Mouse (Mus musculus): ENCODE measurements around the gene Vsnl1. TPM values are rescaled to one million over a fixed set of nuclear protein-coding genes. Genes with fewer than 3 reads are reported as not detected.

The Vsnl1 gene
- polyA plus RNA-seq, 1 experiment from 2014 or later = not detected

- 94% methylated on average over 4 of the region's 4 CpGs for WGBS (ENCODE audit: missing documents)
- no peaks in the 10 kb centered on the region for H3K36me3 ChIP-seq (ENCODE audit: inconsistent target)
- H3K4me3 ChIP-seq (ENCODE audit: inconsistent target) = no peak overlapping the region
- no peak overlapping the region for H3K27ac ChIP-seq
- H3K79me2 ChIP-seq (ENCODE audit: inconsistent target) = no peaks in the 10 kb centered on the region
Measured at GRCm38 (mm10) chr12:11407679-11408078, 28.7 kb downstream of the Vsnl1 start.

GRCm38 (mm10) chr12:11398791-11399190 lies 37.6 kb downstream of the Vsnl1 start:
- Histone ChIP-seq H3K36me3 (ENCODE audit: inconsistent target) (no peaks in the 10 kb centered on the region), H3K79me2 (ENCODE audit: inconsistent target) (no peaks in the 10 kb centered on the region), H3K4me3 (ENCODE audit: inconsistent target) (no peak overlapping the region), H3K27ac (no peak overlapping the region)
- WGBS (ENCODE audit: missing documents) = 93% methylated on average over 6 of the region's 6 CpGs

- H3K4me3 ChIP-seq (ENCODE audit: inconsistent target) = no peak overlapping the region
- 81% methylated on average over 5 of the region's 5 CpGs for WGBS (ENCODE audit: missing documents)
Measured at GRCm38 (mm10) chr12:11397029-11397428, 39.4 kb downstream of the Vsnl1 start.

GRCm38 (mm10) chr12:11395470-11395869 lies 40.9 kb downstream of the Vsnl1 start:
- H3K4me3 ChIP-seq (ENCODE audit: inconsistent target) = no peak overlapping the region
- 87% methylated on average over 2 of the region's 2 CpGs for WGBS (ENCODE audit: missing documents)

More at GRCm38 (mm10) chr12:11397029-11397428, 39.4 kb downstream of the Vsnl1 start:
- Histone ChIP-seq H3K79me2 (ENCODE audit: inconsistent target) (no peaks in the 10 kb centered on the region), H3K27ac (no peak overlapping the region), H3K36me3 (ENCODE audit: inconsistent target) (no peaks in the 10 kb centered on the region)

GRCm38 (mm10) chr12:11392525-11392924 lies 43.9 kb downstream of the Vsnl1 start:
- Histone ChIP-seq H3K79me2 (ENCODE audit: inconsistent target) (no peaks in the 10 kb centered on the region), H3K36me3 (ENCODE audit: inconsistent target) (no peaks in the 10 kb centered on the region), H3K4me3 (ENCODE audit: inconsistent target) (no peak overlapping the region), H3K27ac (no peak overlapping the region)
- 50% methylated on average over 1 of the region's 1 CpGs for WGBS (ENCODE audit: missing documents)

More at GRCm38 (mm10) chr12:11395470-11395869, 40.9 kb downstream of the Vsnl1 start:
- Histone ChIP-seq H3K27ac (no peak overlapping the region), H3K36me3 (ENCODE audit: inconsistent target) (no peaks in the 10 kb centered on the region), H3K79me2 (ENCODE audit: inconsistent target) (no peaks in the 10 kb centered on the region)

- WGBS (ENCODE audit: missing documents) = 90% methylated on average over 6 of the region's 7 CpGs
- Histone ChIP-seq H3K27ac (no peak overlapping the region), H3K79me2 (ENCODE audit: inconsistent target) (no peaks in the 10 kb centered on the region), H3K4me3 (ENCODE audit: inconsistent target) (no peak overlapping the region), H3K36me3 (ENCODE audit: inconsistent target) (no peaks in the 10 kb centered on the region)
Measured at GRCm38 (mm10) chr12:11391244-11391949, 45.0 kb downstream of the Vsnl1 start.

GRCm38 (mm10) chr12:11389141-11389540 lies 47.3 kb downstream of the Vsnl1 start:
- no peak overlapping the region for H3K27ac ChIP-seq
- H3K36me3 ChIP-seq (ENCODE audit: inconsistent target) = no peaks in the 10 kb centered on the region
- WGBS (ENCODE audit: missing documents) = 90% methylated on average over 7 of the region's 7 CpGs
- H3K79me2 ChIP-seq (ENCODE audit: inconsistent target) = no peaks in the 10 kb centered on the region
- H3K4me3 ChIP-seq (ENCODE audit: inconsistent target) = no peak overlapping the region

- Histone ChIP-seq H3K27ac (no peak overlapping the region), H3K4me3 (ENCODE audit: inconsistent target) (no peak overlapping the region), H3K79me2 (ENCODE audit: inconsistent target) (no peaks in the 10 kb centered on the region), H3K36me3 (ENCODE audit: inconsistent target) (no peaks in the 10 kb centered on the region)
- WGBS (ENCODE audit: missing documents) = 45% methylated on average over 1 of the region's 1 CpGs
Measured at GRCm38 (mm10) chr12:11384754-11385153, 51.7 kb downstream of the Vsnl1 start.

- Histone ChIP-seq H3K36me3 (ENCODE audit: inconsistent target) (no peaks in the 10 kb centered on the region), H3K4me3 (ENCODE audit: inconsistent target) (no peak overlapping the region), H3K79me2 (ENCODE audit: inconsistent target) (no peaks in the 10 kb centered on the region), H3K27ac (no peak overlapping the region)
- 83% methylated on average over 2 of the region's 2 CpGs for WGBS (ENCODE audit: missing documents)
Measured at GRCm38 (mm10) chr12:11379396-11379795, 57.0 kb downstream of the Vsnl1 start.

- Histone ChIP-seq H3K36me3 (ENCODE audit: inconsistent target) (no peaks in the 10 kb centered on the region), H3K79me2 (ENCODE audit: inconsistent target) (no peaks in the 10 kb centered on the region), H3K27ac (no peak overlapping the region), H3K4me3 (ENCODE audit: inconsistent target) (no peak overlapping the region)
- 82% methylated on average over 4 of the region's 4 CpGs for WGBS (ENCODE audit: missing documents)
Measured at GRCm38 (mm10) chr12:11370056-11370455, 66.4 kb downstream of the Vsnl1 start.

GRCm38 (mm10) chr12:11367099-11367765 lies 69.2 kb downstream of the Vsnl1 start:
- H3K27ac ChIP-seq = no peak overlapping the region
- WGBS (ENCODE audit: missing documents) = 50% methylated on average over 3 of the region's 3 CpGs
- H3K36me3 ChIP-seq (ENCODE audit: inconsistent target) = no peaks in the 10 kb centered on the region
- H3K4me3 ChIP-seq (ENCODE audit: inconsistent target) = no peak overlapping the region
- no peaks in the 10 kb centered on the region for H3K79me2 ChIP-seq (ENCODE audit: inconsistent target)

- WGBS (ENCODE audit: missing documents) = 70% methylated on average over 6 of the region's 6 CpGs
Measured at GRCm38 (mm10) chr12:11364870-11365269, 71.5 kb downstream of the Vsnl1 start.

GRCm38 (mm10) chr12:11362435-11362834 lies 74.0 kb downstream of the Vsnl1 start:
- no peak overlapping the region for H3K4me3 ChIP-seq (ENCODE audit: inconsistent target)
- H3K27ac ChIP-seq = no peak overlapping the region
- WGBS (ENCODE audit: missing documents) = 96% methylated on average over 6 of the region's 6 CpGs
- no peaks in the 10 kb centered on the region for H3K79me2 ChIP-seq (ENCODE audit: inconsistent target)
- no peaks in the 10 kb centered on the region for H3K36me3 ChIP-seq (ENCODE audit: inconsistent target)

More at GRCm38 (mm10) chr12:11364870-11365269, 71.5 kb downstream of the Vsnl1 start:
- Histone ChIP-seq H3K4me3 (ENCODE audit: inconsistent target) (no peak overlapping the region), H3K27ac (no peak overlapping the region), H3K79me2 (ENCODE audit: inconsistent target) (no peaks in the 10 kb centered on the region), H3K36me3 (ENCODE audit: inconsistent target) (no peaks in the 10 kb centered on the region)

GRCm38 (mm10) chr12:11350895-11351294 lies 85.5 kb downstream of the Vsnl1 start:
- Histone ChIP-seq H3K79me2 (ENCODE audit: inconsistent target) (no peaks in the 10 kb centered on the region), H3K4me3 (ENCODE audit: inconsistent target) (no peak overlapping the region), H3K36me3 (ENCODE audit: inconsistent target) (no peaks in the 10 kb centered on the region), H3K27ac (no peak overlapping the region)
- WGBS (ENCODE audit: missing documents) = 38% methylated on average over 5 of the region's 5 CpGs

GRCm38 (mm10) chr12:11349870-11350269 lies 86.5 kb downstream of the Vsnl1 start:
- Histone ChIP-seq H3K27ac (no peak overlapping the region), H3K36me3 (ENCODE audit: inconsistent target) (no peaks in the 10 kb centered on the region), H3K4me3 (ENCODE audit: inconsistent target) (no peak overlapping the region), H3K79me2 (ENCODE audit: inconsistent target) (no peaks in the 10 kb centered on the region)
- WGBS (ENCODE audit: missing documents) = 79% methylated on average over 5 of the region's 5 CpGs
